Mouse (Mus musculus): ENCODE measurements around the gene Pofut1. TPM values are rescaled to one million over a fixed set of nuclear protein-coding genes. Genes with fewer than 3 reads are reported as not detected.

Gene Pofut1
- polyA plus RNA-seq, 1 experiment from 2014 or later: 11.7 TPM

DNA sequence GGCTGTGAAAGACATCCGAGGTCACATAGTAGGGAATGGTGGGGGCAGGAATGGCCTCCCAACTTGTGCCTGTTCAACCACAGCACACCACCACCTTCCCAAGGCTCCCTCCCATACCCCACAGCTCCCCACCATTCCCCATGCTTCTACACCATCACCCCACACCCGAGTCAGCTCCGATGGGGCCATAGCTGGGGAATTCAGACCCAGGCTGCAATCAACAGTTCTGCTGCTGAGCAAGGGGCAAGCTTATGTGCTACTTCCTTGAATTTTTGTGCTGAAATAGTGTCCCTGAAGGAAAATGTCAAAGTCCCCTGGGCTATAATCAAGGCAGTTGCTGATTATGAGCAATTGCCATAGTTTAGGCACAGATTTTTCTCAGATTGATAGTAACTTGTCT, 22.8 kb upstream of the Pofut1 start:
- ATAC-seq: peak; percentile 90

DNA sequence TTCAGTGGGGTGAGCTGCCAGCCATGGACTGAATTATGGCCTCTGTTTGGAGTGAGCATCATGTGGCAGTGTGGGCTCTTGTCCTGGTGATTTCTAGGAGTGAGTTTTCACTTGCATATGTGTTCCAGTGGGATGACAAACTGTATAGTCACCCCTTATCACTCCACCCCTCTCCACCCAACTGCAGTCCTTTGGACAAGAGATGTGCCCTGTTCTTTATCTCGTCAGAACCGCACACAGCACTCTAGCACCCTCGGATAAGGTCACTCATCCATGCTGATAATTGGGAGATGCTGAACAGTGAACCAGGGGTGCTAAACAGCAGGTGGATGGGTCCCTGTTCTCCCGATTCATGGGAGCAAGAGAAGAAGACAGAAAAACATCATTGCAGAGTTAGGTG, 19.7 kb upstream of the Pofut1 start:
- Histone ChIP-seq H3K27ac (no peak overlapping the region), H3K9me3 (no peaks in the 10 kb centered on the region), H3K4me1 (replicated peaks) (peaks cover 13% of the 10 kb centered on the region; the same call in 1 of the 2 replicates), H3K27me3 (replicated peaks) (no peaks in the 10 kb centered on the region), H3K4me3 (replicated peaks) (no peak overlapping the region), H3K9ac (no peak overlapping the region), H3K36me3 (no peaks in the 10 kb centered on the region), H3K4me2 (replicated peaks) (no peak overlapping the region)
- ATAC-seq: no peak; the same call in 1 of the 2 replicates
- 80% methylated on average over 4 of the region's 4 CpGs for WGBS

More for the DNA sequence above, 22.8 kb upstream of the Pofut1 start:
- no peak overlapping the region for H3K4me3 ChIP-seq (replicated peaks)
- 0 out of 2 replicates have a peak overlapping the region, but pooled peaks have one; percentile 15 for H3K4me2 ChIP-seq (replicated peaks)
- H3K9ac ChIP-seq: no peak overlapping the region
- 0 out of 2 replicates have a peak, but pooled peaks cover 2% of the 10 kb centered on the region for H3K4me1 ChIP-seq (replicated peaks)
- no peaks in the 10 kb centered on the region for H3K27me3 ChIP-seq (replicated peaks)
- H3K27ac ChIP-seq: peak overlapping the region; percentile 83
- H3K9me3 ChIP-seq: no peaks in the 10 kb centered on the region
- 62% methylated on average over 3 of the region's 3 CpGs for WGBS
- no peaks in the 10 kb centered on the region for H3K36me3 ChIP-seq

DNA sequence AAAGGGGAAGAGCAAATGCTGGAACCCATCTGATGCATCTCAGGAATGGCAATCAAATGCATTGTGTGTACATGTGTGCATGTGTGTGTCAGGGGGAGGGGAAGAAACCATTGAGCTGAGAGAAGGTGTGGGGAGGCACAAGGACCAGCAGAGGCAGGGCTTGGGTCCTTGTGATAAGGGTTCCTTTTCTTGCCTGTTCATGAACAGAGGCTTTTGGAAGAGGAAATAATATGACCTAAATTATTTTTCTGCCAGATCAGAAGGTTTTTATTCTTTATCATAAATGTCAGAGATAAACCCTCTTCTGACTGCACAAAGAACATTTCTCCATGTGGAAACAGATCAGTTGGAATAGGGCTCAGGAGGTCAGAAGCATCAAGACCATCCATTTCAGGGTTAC, 19.2 kb upstream of the Pofut1 start:
- no peaks in the 10 kb centered on the region for H3K27me3 ChIP-seq (replicated peaks)
- no peaks in the 10 kb centered on the region for H3K9me3 ChIP-seq
- no peak overlapping the region for H3K4me2 ChIP-seq (replicated peaks)
- ATAC-seq: no peak
- no peaks in the 10 kb centered on the region for H3K36me3 ChIP-seq
- peaks cover 13% of the 10 kb centered on the region; the same call in 1 of the 2 replicates for H3K4me1 ChIP-seq (replicated peaks)
- no peak overlapping the region for H3K4me3 ChIP-seq (replicated peaks)
- H3K9ac ChIP-seq: no peak overlapping the region
- H3K27ac ChIP-seq: no peak overlapping the region

GRCm38 (mm10) chr2:153222566-153222965, 18.8 kb upstream of the Pofut1 start:
- Histone ChIP-seq H3K36me3 (no peaks in the 10 kb centered on the region), H3K27me3 (replicated peaks) (no peaks in the 10 kb centered on the region), H3K9ac (no peak overlapping the region), H3K9me3 (no peaks in the 10 kb centered on the region), H3K27ac (no peak overlapping the region), H3K4me3 (replicated peaks) (no peak overlapping the region), H3K4me1 (replicated peaks) (peaks cover 13% of the 10 kb centered on the region; the same call in 1 of the 2 replicates), H3K4me2 (replicated peaks) (no peak overlapping the region)
- 94% methylated on average over 2 of the region's 2 CpGs for WGBS
- ATAC-seq: no peak

DNA sequence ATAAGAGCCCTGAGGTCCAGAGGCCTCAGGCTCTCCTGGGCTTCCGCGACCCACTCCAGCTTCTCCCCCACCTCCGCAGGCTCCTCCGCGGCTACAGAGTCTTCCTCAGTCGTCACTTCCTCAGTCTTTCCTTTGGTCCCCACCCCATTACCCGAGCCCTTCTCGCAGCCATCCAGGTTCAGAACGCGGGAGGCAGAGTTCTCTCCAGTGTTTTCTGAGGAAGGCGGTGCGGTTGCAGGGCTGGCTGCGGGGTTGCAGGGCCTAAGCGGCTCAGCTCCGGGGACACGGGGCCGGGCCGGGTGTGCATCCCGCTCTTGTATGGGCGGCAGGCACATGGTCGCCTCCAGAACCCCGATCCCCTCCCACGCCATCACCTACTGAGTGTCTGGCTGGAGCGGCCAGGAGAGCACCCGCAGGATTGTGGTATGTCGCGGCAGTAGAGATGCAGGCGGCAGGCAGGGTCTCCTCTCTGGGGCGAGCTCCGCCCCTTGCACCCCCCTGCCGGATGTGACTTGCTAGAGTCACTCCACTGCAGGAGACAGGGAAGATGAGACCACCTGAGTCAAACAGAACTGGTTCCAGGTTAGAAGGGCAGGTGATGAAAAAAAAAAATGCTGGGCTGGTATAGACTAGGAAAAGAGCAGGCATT, 16.3 kb upstream of the Pofut1 start, which contains the start of gene Tspyl3:
Gene Tspyl3 (minus strand): TSS at position 496 of the 649 bp plus-strand sequence.
- peak within 1 kb of the TSS; percentile 66 for H3K9ac ChIP-seq
- H3K4me2 ChIP-seq (replicated peaks): peak within 1 kb of the TSS; percentile 70
- peak within 1 kb of the TSS; percentile 61 for H3K27ac ChIP-seq
- peaks cover 13% of the 10 kb centered on the region for H3K36me3 ChIP-seq
- no peaks in the 10 kb centered on the region for H3K9me3 ChIP-seq
- H3K27me3 ChIP-seq (replicated peaks): no peaks in the 10 kb centered on the region
- peaks cover 14% of the 10 kb centered on the region; the same call in 1 of the 2 replicates for H3K4me1 ChIP-seq (replicated peaks)
- H3K4me3 ChIP-seq (replicated peaks): peak within 1 kb of the TSS; percentile 49
- peak; percentile 58 for ATAC-seq
- 2% methylated on average over 31 of the region's 31 CpGs for whole genome bisulfite sequencing

- no peak; the same call in 1 of the 2 replicates for ATAC-seq
- Histone ChIP-seq H3K36me3 (peaks cover 17% of the 10 kb centered on the region), H3K4me1 (replicated peaks) (peaks cover 14% of the 10 kb centered on the region; the same call in 1 of the 2 replicates), H3K9ac (peak overlapping the region; percentile 66; the same call in 1 of the 2 replicates), H3K4me3 (replicated peaks) (peak overlapping the region; percentile 49), H3K27ac (peak overlapping the region; percentile 3; the same call in 1 of the 2 replicates), H3K9me3 (no peaks in the 10 kb centered on the region), H3K27me3 (replicated peaks) (no peaks in the 10 kb centered on the region), H3K4me2 (replicated peaks) (peak overlapping the region; percentile 70)
- WGBS: 7% methylated on average over 3 of the region's 3 CpGs
Observed at GRCm38 (mm10) chr2:153225595-153225953, 15.8 kb upstream of the Pofut1 start.

DNA sequence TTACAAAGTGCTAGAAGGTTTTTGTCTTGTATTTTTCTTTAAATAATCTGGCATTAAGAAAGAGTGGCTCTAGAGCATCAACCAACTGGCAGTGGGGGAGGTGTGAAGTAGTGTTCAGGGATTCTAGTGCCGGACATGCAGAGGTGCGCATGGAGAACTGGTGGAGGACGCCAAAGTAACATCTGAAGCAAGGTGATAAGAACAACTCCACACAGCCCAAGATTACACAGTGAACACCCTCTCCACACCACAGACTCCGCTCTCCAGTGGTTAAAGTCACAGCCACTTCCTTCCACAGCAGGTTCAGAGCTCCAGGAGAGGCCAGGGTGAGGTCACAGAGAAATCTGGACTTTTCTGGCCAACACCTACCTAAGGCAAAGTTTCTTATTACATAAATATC, 13.4 kb upstream of the Pofut1 start:
- Histone ChIP-seq H3K4me2 (replicated peaks) (no peak overlapping the region), H3K36me3 (peaks cover 37% of the 10 kb centered on the region), H3K9ac (no peak overlapping the region), H3K27ac (no peak overlapping the region), H3K4me1 (replicated peaks) (peaks cover 14% of the 10 kb centered on the region; the same call in 1 of the 2 replicates), H3K27me3 (replicated peaks) (no peaks in the 10 kb centered on the region), H3K4me3 (replicated peaks) (no peak overlapping the region), H3K9me3 (no peaks in the 10 kb centered on the region)
- 88% methylated on average over 4 of the region's 4 CpGs for WGBS
- no peak for ATAC-seq

DNA sequence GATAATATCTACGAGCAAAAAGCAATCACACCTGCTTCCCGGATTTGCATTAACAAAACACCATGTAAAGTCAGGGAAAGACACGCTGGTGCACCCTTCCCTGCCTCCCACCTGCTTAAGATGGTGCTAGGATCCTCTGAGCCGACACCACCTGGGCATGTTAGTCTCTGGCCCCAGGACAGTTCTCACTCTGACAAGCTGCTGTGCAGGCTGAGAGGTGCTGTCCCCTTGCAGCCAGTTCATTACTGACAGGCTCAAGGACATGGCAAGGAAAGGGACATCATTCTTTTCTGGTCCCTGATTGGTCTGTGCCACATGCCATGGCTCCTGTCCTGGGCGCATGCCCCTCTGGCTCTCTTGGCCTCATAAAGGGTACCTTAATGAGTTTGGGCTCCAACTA, 12.8 kb upstream of the Pofut1 start:
- Histone ChIP-seq H3K4me2 (replicated peaks) (no peak overlapping the region), H3K4me3 (replicated peaks) (no peak overlapping the region), H3K27me3 (replicated peaks) (no peaks in the 10 kb centered on the region), H3K9ac (no peak overlapping the region), H3K9me3 (no peaks in the 10 kb centered on the region), H3K4me1 (replicated peaks) (peaks cover 14% of the 10 kb centered on the region; the same call in 1 of the 2 replicates), H3K36me3 (peaks cover 38% of the 10 kb centered on the region), H3K27ac (no peak overlapping the region)
- whole genome bisulfite sequencing: 77% methylated on average over 5 of the region's 5 CpGs
- ATAC-seq: no peak

DNA sequence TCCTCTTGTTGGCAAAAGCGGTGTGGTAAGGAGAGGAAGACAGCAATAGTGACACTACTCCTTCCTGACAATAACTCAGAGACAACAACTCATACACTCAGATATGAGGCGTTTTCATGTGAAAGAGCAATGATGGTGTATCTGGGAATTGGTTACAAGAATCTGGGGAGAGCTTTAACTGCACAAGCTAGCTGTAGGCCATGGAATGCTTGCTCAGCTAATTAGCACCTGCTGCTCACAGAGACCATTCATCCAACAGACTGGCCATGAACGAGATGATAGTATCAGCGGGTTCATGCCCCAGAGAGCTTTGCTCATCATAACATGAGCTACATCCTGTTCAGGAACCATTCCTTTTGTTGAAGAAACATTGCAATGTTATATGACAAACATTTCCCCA, 4.1 kb upstream of the Pofut1 start:
- Histone ChIP-seq H3K27ac (peak overlapping the region; percentile 97; the same call in 1 of the 2 replicates), H3K4me2 (replicated peaks) (peak overlapping the region; percentile 81), H3K27me3 (replicated peaks) (no peaks in the 10 kb centered on the region), H3K36me3 (peaks cover 14% of the 10 kb centered on the region), H3K4me3 (replicated peaks) (no peak overlapping the region), H3K9me3 (no peaks in the 10 kb centered on the region), H3K9ac (0 out of 2 replicates have a peak overlapping the region, but pooled peaks have one; percentile 26), H3K4me1 (replicated peaks) (peaks cover 23% of the 10 kb centered on the region)
- 60% methylated on average over 4 of the region's 4 CpGs for WGBS
- no peak for ATAC-seq

- Histone ChIP-seq H3K4me1 (replicated peaks) (peaks cover 28% of the 10 kb centered on the region), H3K9me3 (no peaks in the 10 kb centered on the region), H3K27ac (peak overlapping the region; percentile 97), H3K9ac (peak overlapping the region; percentile 26; the same call in 1 of the 2 replicates), H3K36me3 (peaks cover 10% of the 10 kb centered on the region; the same call in 1 of the 2 replicates), H3K4me3 (replicated peaks) (peak overlapping the region; percentile 99), H3K4me2 (replicated peaks) (peak overlapping the region; percentile 81), H3K27me3 (replicated peaks) (no peaks in the 10 kb centered on the region)
- WGBS: 64% methylated on average over 4 of the region's 4 CpGs
- ATAC-seq: no peak
Observed at GRCm38 (mm10) chr2:153237891-153238290, 3.4 kb upstream of the Pofut1 start.

DNA sequence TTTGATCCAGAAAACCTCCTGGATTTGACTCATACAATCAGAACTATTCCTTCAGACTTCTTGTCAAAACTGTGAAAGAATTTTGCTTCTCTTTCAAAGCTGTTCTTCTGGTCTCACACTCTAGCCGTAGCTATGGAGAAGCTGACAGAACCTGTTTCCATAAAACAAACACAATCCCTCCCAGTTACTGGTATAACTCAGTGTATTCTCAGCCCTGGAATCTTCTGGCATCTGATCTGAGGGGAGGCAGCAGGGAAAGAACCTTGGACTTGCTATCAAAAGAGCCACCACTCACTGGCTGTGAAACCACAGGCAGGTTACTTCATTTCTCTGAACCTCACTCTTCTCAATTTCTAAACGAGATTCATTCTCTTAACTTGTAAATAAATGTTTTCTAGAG, 2.9 kb upstream of the Pofut1 start:
- peaks cover 30% of the 10 kb centered on the region for H3K4me1 ChIP-seq (replicated peaks)
- H3K4me3 ChIP-seq (replicated peaks): peak overlapping the region; percentile 99
- no peak; the same call in 1 of the 2 replicates for ATAC-seq
- 0 out of 2 replicates have a peak, but pooled peaks cover 10% of the 10 kb centered on the region for H3K36me3 ChIP-seq
- WGBS: 45% methylated on average over 2 of the region's 2 CpGs
- peak overlapping the region; percentile 97 for H3K27ac ChIP-seq
- no peaks in the 10 kb centered on the region for H3K27me3 ChIP-seq (replicated peaks)
- peak overlapping the region; percentile 81 for H3K4me2 ChIP-seq (replicated peaks)
- no peaks in the 10 kb centered on the region for H3K9me3 ChIP-seq
- H3K9ac ChIP-seq: peak overlapping the region; percentile 99; the same call in 1 of the 2 replicates

GRCm38 (mm10) chr2:153239021-153239859, 2.1 kb upstream of the Pofut1 start:
- peak overlapping the region; percentile 99 for H3K9ac ChIP-seq
- no peaks in the 10 kb centered on the region for H3K27me3 ChIP-seq (replicated peaks)
- H3K4me3 ChIP-seq (replicated peaks): peak overlapping the region; percentile 99
- peak overlapping the region; percentile 97 for H3K27ac ChIP-seq
- 44% methylated on average over 7 of the region's 7 CpGs for WGBS
- H3K9me3 ChIP-seq: no peaks in the 10 kb centered on the region
- ATAC-seq: no peak
- H3K36me3 ChIP-seq: 0 out of 2 replicates have a peak, but pooled peaks cover 7% of the 10 kb centered on the region
- H3K4me1 ChIP-seq (replicated peaks): peaks cover 31% of the 10 kb centered on the region
- H3K4me2 ChIP-seq (replicated peaks): peak overlapping the region; percentile 81

Measured in intestine, embryonic 15.5 days (tissue).